Mouse (Mus musculus) heart, postnatal 14 days (tissue): Measurements from ENCODE around the gene Trcg1. TPM values are rescaled to one million over a fixed set of nuclear protein-coding genes. Genes with fewer than 3 reads are reported as not detected.

ENCODE experiments used
- DNase-seq, 2 experiments: peaks; one replicate each; pipeline ENCODE4 v3.0.0; 2021 to 2022
- intact Hi-C: fragments of 180-260 bp; cut with DNase I; formaldehyde crosslinking; loops from one replicate; pipeline ENCODE4 v1.15.1; 2025
- total RNA-seq, 2 experiments: library from RNA; stranded (reverse); gene quantifications; 2 replicates each; pipeline ENCODE4 v1.2.3; 2021

Gene Trcg1
- total RNA-seq, 2 experiments from 2014 or later, result not detected

- intact Hi-C loops, result no loop called here
- DNase-seq, result no peak
Observed at GRCm38 (mm10) chr9:57283311-57283710, 47.0 kb downstream of the Trcg1 start.

GRCm38 (mm10) chr9:57287183-57287582 lies 50.8 kb downstream of the Trcg1 start:
- intact Hi-C loops, result no loop called here
- DNase-seq, result no peak

- intact Hi-C loops, result no loop called here
- no peak for DNase-seq
Observed at GRCm38 (mm10) chr9:57294905-57295304, 58.5 kb downstream of the Trcg1 start.

- intact Hi-C loops, result no loop called here
- DNase-seq, result no peak
Observed at GRCm38 (mm10) chr9:57295666-57296065, 59.3 kb downstream of the Trcg1 start.

- intact Hi-C loops, result no loop called here
- no peak for DNase-seq
Observed at GRCm38 (mm10) chr9:57296277-57296676, 59.9 kb downstream of the Trcg1 start.

GRCm38 (mm10) chr9:57297938-57298337 lies 61.6 kb downstream of the Trcg1 start:
- no peak for DNase-seq
- intact Hi-C loops, result no loop called here

Other genes with a start within 250 kb of the Trcg1 start
- 10 to 100 TPM; 13.5 to 16.3 TPM for gene Ptpn9, start 241.6 kb upstream of the Trcg1 start, total RNA-seq
- gene Sin3a, start 164.5 kb upstream of the Trcg1 start, total RNA-seq, result 10 to 100 TPM; 37.7 to 40.7 TPM
- gene Man2c1, start 105.9 kb upstream of the Trcg1 start, total RNA-seq, result 10 to 100 TPM; 52.2 to 62.1 TPM
- 1 to 10 TPM; 4.9 to 5.0 TPM for gene Neil1, start 88.3 kb upstream of the Trcg1 start, total RNA-seq
- gene Commd4, start 78.2 kb upstream of the Trcg1 start, total RNA-seq, result 10 to 100 TPM; 27.3 to 28.9 TPM
- 10 to 100 TPM; 15.5 to 16.4 TPM for gene 1700017B05Rik, start 26.1 kb downstream of the Trcg1 start, total RNA-seq
- gene Ppcdc, start 203.6 kb downstream of the Trcg1 start, total RNA-seq, result 1 to 10 TPM; 9.0 to 9.3 TPM
- 1 to 10 TPM; 7.4 to 7.7 TPM for gene Scamp5, start 231.5 kb downstream of the Trcg1 start, total RNA-seq